Mouse (Mus musculus): ENCODE measurements around the gene Megf9.

DNA sequence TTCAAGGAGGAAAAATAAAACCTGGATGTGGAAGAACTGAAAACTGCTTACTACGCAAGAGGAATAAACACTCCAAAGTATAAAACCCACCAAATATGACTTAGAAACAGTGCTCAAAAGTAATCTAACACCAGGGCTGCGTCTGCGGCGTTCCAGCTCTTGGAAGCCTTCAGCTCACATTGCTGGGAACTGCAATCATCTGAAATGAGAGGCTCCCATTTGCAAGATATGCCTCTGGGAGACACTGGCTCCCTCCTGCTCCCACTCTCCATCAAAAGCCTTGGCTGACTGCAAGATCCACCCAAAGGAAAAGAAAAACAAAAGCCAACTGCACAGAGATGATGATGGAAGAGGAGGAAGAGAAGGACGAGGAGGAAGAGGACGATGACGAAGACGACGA is 143.7 kb downstream of the Megf9 start:
- no peak for TF ChIP-seq MAX (IDR thresholded peaks at IDR 0.05)
- TF ChIP-seq CTCF (IDR thresholded peaks at IDR 0.05; ENCODE audit: control insufficient read depth, insufficient read depth, insufficient read length): no peak
- TF ChIP-seq MYOD1 (IDR thresholded peaks at IDR 0.05; ENCODE audit: control insufficient read depth, insufficient read length, low read depth): no peak
- no peak for TF ChIP-seq CEBPB (IDR thresholded peaks at IDR 0.05; ENCODE audit: low read depth)
- TF ChIP-seq USF1 (IDR thresholded peaks at IDR 0.05; ENCODE audit: low read depth): no peak

All from C2C12 (cell line).